Mouse (Mus musculus): Measurements from ENCODE around the gene Pdhb. TPM values are rescaled to one million over a fixed set of nuclear protein-coding genes. Genes with fewer than 3 reads are reported as not detected.

Gene Pdhb
- total and polyA plus RNA-seq, 2 experiments, result 62.8 to 177 TPM

DNA sequence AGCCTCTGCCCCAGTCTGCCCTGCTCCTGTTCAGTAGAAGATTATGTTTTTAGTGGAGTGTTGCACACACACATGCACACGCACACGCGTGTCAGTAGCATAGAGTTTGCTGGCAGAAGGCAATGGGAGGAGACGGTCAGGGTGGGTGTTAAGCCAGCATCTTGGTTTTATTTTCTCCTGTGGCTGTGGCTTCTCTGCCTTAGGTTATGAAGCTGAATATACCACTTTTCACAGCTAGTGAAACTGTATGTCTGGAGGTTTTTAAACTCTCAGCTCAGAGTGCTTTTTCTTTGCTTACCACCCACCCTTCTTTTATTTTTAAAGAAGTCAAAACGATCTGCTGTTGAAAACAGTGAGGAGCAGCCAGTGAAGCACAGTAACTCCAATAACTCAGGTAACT, 21.1 kb downstream of the Pdhb start:
- H3K4me1 ChIP-seq (ENCODE audit: control insufficient read depth, insufficient read depth, low read length), result no peaks in the 10 kb centered on the region
- 96% methylated on average over 5 of the region's 5 CpGs for WGBS
- no peaks in the 10 kb centered on the region for H3K79me2 ChIP-seq (ENCODE audit: control insufficient read depth, insufficient read depth, low read length)
- no peak for TF ChIP-seq POLR2A (IDR thresholded peaks at IDR 0.05; ENCODE audit: extremely low read depth, insufficient read depth, low read length)
- TF ChIP-seq CTCF (IDR thresholded peaks at IDR 0.05; ENCODE audit: low read depth, low read length), result no peak
- H3K36me3 ChIP-seq (ENCODE audit: control insufficient read depth, insufficient read depth, low read length), result peaks cover 46% of the 10 kb centered on the region
- no peak overlapping the region for H3K27ac ChIP-seq (replicated peaks; ENCODE audit: insufficient read depth, low read depth, low read length)
- DNase-seq (ENCODE audit: extremely low read depth, low read depth, low spot score), result no peak
- H3K9ac ChIP-seq (ENCODE audit: low read depth, low read length), result no peak overlapping the region
- no peak overlapping the region for H3K4me3 ChIP-seq (ENCODE audit: insufficient read depth, low read depth, low read length)
- H3K27me3 ChIP-seq (ENCODE audit: control insufficient read depth, insufficient read depth, low read length), result no peaks in the 10 kb centered on the region

- Histone ChIP-seq H3K4me1 (ENCODE audit: control insufficient read depth, insufficient read depth, low read length) (no peaks in the 10 kb centered on the region), H3K79me2 (ENCODE audit: control insufficient read depth, insufficient read depth, low read length) (no peaks in the 10 kb centered on the region; the same call in 1 of the 2 replicates), H3K27me3 (ENCODE audit: control insufficient read depth, insufficient read depth, low read length) (no peaks in the 10 kb centered on the region), H3K4me3 (ENCODE audit: insufficient read depth, low read depth, low read length) (no peak overlapping the region), H3K27ac (replicated peaks; ENCODE audit: insufficient read depth, low read depth, low read length) (no peak overlapping the region), H3K9ac (ENCODE audit: low read depth, low read length) (no peak overlapping the region), H3K36me3 (ENCODE audit: control insufficient read depth, insufficient read depth, low read length) (peaks cover 54% of the 10 kb centered on the region)
- no peak for DNase-seq (ENCODE audit: extremely low read depth, low read depth, low spot score)
- WGBS, result 94% methylated on average over 8 of the region's 8 CpGs
- no peak for TF ChIP-seq POLR2A (IDR thresholded peaks at IDR 0.05; ENCODE audit: extremely low read depth, insufficient read depth, low read length)
Measured at GRCm38 (mm10) chr14:8148842-8149241, 24.0 kb downstream of the Pdhb start.

DNA sequence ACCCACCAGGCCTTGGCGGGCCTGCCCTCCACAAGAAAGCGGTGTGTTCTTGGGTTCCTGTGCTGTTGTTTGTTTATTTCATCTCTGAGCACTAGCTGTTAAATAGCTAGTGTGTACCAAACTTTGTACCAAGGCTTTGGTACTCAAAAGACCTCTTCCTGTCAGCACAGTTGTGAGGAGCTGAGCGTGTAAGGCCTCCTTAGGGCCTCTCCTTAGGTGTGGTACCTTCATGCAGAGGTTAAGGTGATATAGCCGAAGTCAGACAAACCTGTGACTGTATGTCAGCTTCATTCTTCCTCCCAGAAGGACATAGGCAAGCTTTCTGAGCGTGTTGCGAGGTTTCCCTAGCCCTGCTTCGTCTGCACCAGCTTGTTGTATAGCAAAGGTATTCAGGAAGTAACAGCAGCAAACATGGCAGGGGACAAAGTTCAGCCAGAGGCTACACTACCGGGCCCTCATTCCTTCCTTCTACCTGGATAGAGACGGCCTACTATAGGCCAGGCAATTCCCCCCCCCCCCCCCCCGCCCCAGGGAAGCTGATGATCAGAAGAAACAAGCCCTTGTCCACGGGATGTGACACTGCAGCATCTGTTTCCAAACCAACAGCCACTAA, 26.1 kb downstream of the Pdhb start:
- H3K36me3 ChIP-seq (ENCODE audit: control insufficient read depth, insufficient read depth, low read length), result peaks cover 60% of the 10 kb centered on the region

DNA sequence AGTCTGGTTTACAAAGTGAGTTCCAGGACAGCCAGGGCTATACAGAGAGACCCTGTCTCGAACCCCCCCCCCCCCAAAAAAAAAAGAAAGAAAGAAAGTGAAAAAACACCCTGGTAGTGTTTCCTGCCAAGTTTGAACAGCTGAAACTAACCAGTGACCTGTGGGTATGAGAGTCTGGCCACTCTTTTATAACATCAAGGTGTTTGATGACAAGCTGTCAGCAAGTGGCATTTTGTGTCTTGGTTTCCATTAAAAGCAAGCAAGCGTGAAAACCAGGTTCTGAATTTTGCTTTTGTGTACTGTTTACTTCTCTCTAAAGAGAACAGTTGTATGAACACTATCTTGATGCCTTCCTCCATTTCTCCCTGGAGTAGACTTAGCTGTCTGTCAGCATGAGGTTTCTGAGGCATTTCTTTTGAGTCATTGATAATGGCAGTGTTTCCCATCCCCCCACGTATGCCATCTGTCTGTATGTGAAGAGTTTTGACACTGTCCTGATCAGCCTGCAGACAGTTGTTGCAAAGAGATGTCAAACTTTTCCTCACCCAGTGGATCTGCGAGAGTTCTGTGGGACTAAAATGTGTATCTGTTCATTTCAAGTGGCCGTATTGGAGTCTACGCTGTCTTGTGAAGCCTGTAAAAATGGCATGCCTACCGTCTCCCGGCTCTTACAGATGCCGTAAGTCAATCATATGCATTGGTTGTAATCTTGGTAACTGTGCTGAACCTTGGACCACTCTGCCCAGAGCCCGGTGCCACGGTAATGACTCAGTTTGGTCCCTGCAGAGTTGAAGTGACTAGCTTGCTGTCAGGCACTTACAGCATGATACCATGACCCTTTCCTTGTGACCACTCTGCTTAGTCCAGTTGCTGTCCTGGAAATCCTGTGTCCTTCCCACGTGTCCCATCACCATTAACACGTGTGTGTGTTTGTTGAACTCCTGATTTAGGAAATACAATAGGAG, 26.9 kb downstream of the Pdhb start:
- Histone ChIP-seq H3K79me2 (ENCODE audit: control insufficient read depth, insufficient read depth, low read length) (no peaks in the 10 kb centered on the region; the same call in 1 of the 2 replicates), H3K27ac (replicated peaks; ENCODE audit: insufficient read depth, low read depth, low read length) (no peak overlapping the region), H3K4me1 (ENCODE audit: control insufficient read depth, insufficient read depth, low read length) (no peaks in the 10 kb centered on the region), H3K4me3 (ENCODE audit: insufficient read depth, low read depth, low read length) (no peak overlapping the region), H3K36me3 (ENCODE audit: control insufficient read depth, insufficient read depth, low read length) (peaks cover 60% of the 10 kb centered on the region), H3K9ac (ENCODE audit: low read depth, low read length) (no peak overlapping the region), H3K27me3 (ENCODE audit: control insufficient read depth, insufficient read depth, low read length) (no peaks in the 10 kb centered on the region)
- 90% methylated on average over 13 of the region's 13 CpGs for WGBS
- TF ChIP-seq CTCF (IDR thresholded peaks at IDR 0.05; ENCODE audit: low read depth, low read length), result no peak
- TF ChIP-seq POLR2A (IDR thresholded peaks at IDR 0.05; ENCODE audit: extremely low read depth, insufficient read depth, low read length), result no peak
- DNase-seq (ENCODE audit: extremely low read depth, low read depth, low spot score), result no peak

More for the DNA sequence above, 26.1 kb downstream of the Pdhb start:
- WGBS, result 79% methylated on average over 11 of the region's 11 CpGs
- H3K27me3 ChIP-seq (ENCODE audit: control insufficient read depth, insufficient read depth, low read length), result no peaks in the 10 kb centered on the region
- H3K4me1 ChIP-seq (ENCODE audit: control insufficient read depth, insufficient read depth, low read length), result no peaks in the 10 kb centered on the region
- no peak overlapping the region for H3K9ac ChIP-seq (ENCODE audit: low read depth, low read length)
- TF ChIP-seq POLR2A (IDR thresholded peaks at IDR 0.05; ENCODE audit: extremely low read depth, insufficient read depth, low read length) (no peak), CTCF (IDR thresholded peaks at IDR 0.05; ENCODE audit: low read depth, low read length) (no peak)
- no peaks in the 10 kb centered on the region; the same call in 1 of the 2 replicates for H3K79me2 ChIP-seq (ENCODE audit: control insufficient read depth, insufficient read depth, low read length)
- no peak overlapping the region for H3K4me3 ChIP-seq (ENCODE audit: insufficient read depth, low read depth, low read length)
- no peak for DNase-seq (ENCODE audit: extremely low read depth, low read depth, low spot score)
- H3K27ac ChIP-seq (replicated peaks; ENCODE audit: insufficient read depth, low read depth, low read length), result no peak overlapping the region

GRCm38 (mm10) chr14:8141131-8141530, 31.7 kb downstream of the Pdhb start:
- WGBS, result 100% methylated on average over 2 of the region's 2 CpGs
- Histone ChIP-seq H3K27me3 (ENCODE audit: control insufficient read depth, insufficient read depth, low read length) (no peaks in the 10 kb centered on the region), H3K4me1 (ENCODE audit: control insufficient read depth, insufficient read depth, low read length) (no peaks in the 10 kb centered on the region), H3K4me3 (ENCODE audit: insufficient read depth, low read depth, low read length) (no peak overlapping the region), H3K79me2 (ENCODE audit: control insufficient read depth, insufficient read depth, low read length) (no peaks in the 10 kb centered on the region), H3K36me3 (ENCODE audit: control insufficient read depth, insufficient read depth, low read length) (peaks cover 79% of the 10 kb centered on the region), H3K9ac (ENCODE audit: low read depth, low read length) (no peak overlapping the region), H3K27ac (replicated peaks; ENCODE audit: insufficient read depth, low read depth, low read length) (no peak overlapping the region)
- no peak for DNase-seq (ENCODE audit: extremely low read depth, low read depth, low spot score)
- TF ChIP-seq CTCF (IDR thresholded peaks at IDR 0.05; ENCODE audit: low read depth, low read length) (no peak), POLR2A (IDR thresholded peaks at IDR 0.05; ENCODE audit: extremely low read depth, insufficient read depth, low read length) (no peak)
